ENCODE assay signal across 9 mouse cellular contexts in genomic region chr2:144197139-144197538, GRCm38 (mm10).
DNase-seq lines count a peak whose midpoint lies in the region; ATAC-seq and TF ChIP-seq lines count a peak whose summit lies in the region.
"Had no signal": no experiment of that assay in that cellular context is flagged by ENCODE, and none has a peak within 500 bp of the region (broad histone marks: within the 10 kb centered on the region; RNA-seq: fewer than 3 reads in every experiment).

No protein-coding gene starts in this region.

- 83% methylated on average over 2 of the region's 2 CpGs for WGBS in forebrain, embryonic 11.5 days
- 78% methylated on average over 2 of the region's 2 CpGs for WGBS in forebrain, embryonic 10.5 days
- WGBS in midbrain, embryonic 10.5 days: 87% methylated on average over 2 of the region's 2 CpGs
- WGBS in midbrain, embryonic 15.5 days: 79% methylated on average over 2 of the region's 2 CpGs
- 80% methylated on average over 2 of the region's 2 CpGs for WGBS in embryonic facial prominence, embryonic 10.5 days
- 75% methylated on average over 2 of the region's 2 CpGs for WGBS in midbrain, postnatal 0 days
- 73% methylated on average over 2 of the region's 2 CpGs for WGBS in forebrain, embryonic 12.5 days

- H3K27me3 ChIP-seq in forebrain, embryonic 11.5 days (ENCODE audit: control insufficient read depth, insufficient read depth, low read length): no peaks in the 10 kb centered on the region
- peaks cover 6% of the 10 kb centered on the region; the same call in 1 of the 2 replicates for H3K27me3 ChIP-seq in forebrain, embryonic 10.5 days (ENCODE audit: poor library complexity, severe bottlenecking)
- H3K27me3 ChIP-seq in midbrain, embryonic 10.5 days (ENCODE audit: low read depth, poor library complexity, severe bottlenecking): no peaks in the 10 kb centered on the region; the same call in 1 of the 2 replicates
- no peaks in the 10 kb centered on the region for H3K27me3 ChIP-seq in midbrain, embryonic 15.5 days (replicated peaks)
- 0 out of 2 replicates have a peak, but pooled peaks cover 8% of the 10 kb centered on the region for H3K27me3 ChIP-seq in embryonic facial prominence, embryonic 10.5 days (replicated peaks; ENCODE audit: low read depth, poor library complexity, severe bottlenecking)
- H3K27me3 ChIP-seq in midbrain, postnatal 0 days (ENCODE audit: insufficient read depth, low read length): no peaks in the 10 kb centered on the region
- H3K27me3 ChIP-seq in forebrain, embryonic 12.5 days: no peaks in the 10 kb centered on the region
- H3K27me3 ChIP-seq: midbrain, embryonic 12.5 days had no signal

- no peak overlapping the region for H3K4me3 ChIP-seq in forebrain, embryonic 11.5 days (ENCODE audit: low read depth, low read length)
- no peak overlapping the region for H3K4me3 ChIP-seq in forebrain, embryonic 10.5 days
- H3K4me3 ChIP-seq in midbrain, embryonic 10.5 days: no peak overlapping the region
- no peak overlapping the region for H3K4me3 ChIP-seq in midbrain, embryonic 15.5 days
- H3K4me3 ChIP-seq in embryonic facial prominence, embryonic 10.5 days: no peak overlapping the region
- H3K4me3 ChIP-seq in midbrain, postnatal 0 days (ENCODE audit: low read depth, low read length): no peak overlapping the region
- H3K4me3 ChIP-seq in forebrain, embryonic 12.5 days (replicated peaks): no peak overlapping the region
- H3K4me3 ChIP-seq: midbrain, embryonic 12.5 days had no signal

- H3K4me1 ChIP-seq in forebrain, embryonic 11.5 days (replicated peaks; ENCODE audit: control insufficient read depth, insufficient read depth, low read length): no peaks in the 10 kb centered on the region
- peaks cover 10% of the 10 kb centered on the region; the same call in 1 of the 2 replicates for H3K4me1 ChIP-seq in forebrain, embryonic 10.5 days
- peaks cover 3% of the 10 kb centered on the region; the same call in 1 of the 2 replicates for H3K4me1 ChIP-seq in midbrain, embryonic 10.5 days
- no peaks in the 10 kb centered on the region for H3K4me1 ChIP-seq in midbrain, embryonic 15.5 days
- H3K4me1 ChIP-seq in embryonic facial prominence, embryonic 10.5 days: peaks cover 16% of the 10 kb centered on the region
- H3K4me1 ChIP-seq in midbrain, postnatal 0 days (ENCODE audit: insufficient read depth, low read length): no peaks in the 10 kb centered on the region
- H3K4me1 ChIP-seq in forebrain, embryonic 12.5 days: no peaks in the 10 kb centered on the region
- H3K4me1 ChIP-seq: midbrain, embryonic 12.5 days had no signal

- no peak overlapping the region for H3K4me2 ChIP-seq in forebrain, embryonic 11.5 days (ENCODE audit: low read depth, low read length, severe bottlenecking)
- H3K4me2 ChIP-seq in midbrain, embryonic 15.5 days: no peak overlapping the region
- H3K4me2 ChIP-seq in midbrain, postnatal 0 days (ENCODE audit: low read depth, low read length, poor library complexity, severe bottlenecking): no peak overlapping the region
- H3K4me2 ChIP-seq in forebrain, embryonic 12.5 days: no peak overlapping the region
- H3K4me2 ChIP-seq: midbrain, embryonic 12.5 days had no signal

- peak; percentile 60 for DNase-seq in forebrain, embryonic 11.5 days (ENCODE audit: low spot score)
- DNase-seq in forebrain, embryonic 10.5 days (ENCODE audit: extremely low spot score, low spot score): no peak
- DNase-seq in midbrain, embryonic 10.5 days (ENCODE audit: low spot score): peak; percentile 24
- peak; percentile 58 for DNase-seq in embryonic facial prominence, embryonic 10.5 days (ENCODE audit: low spot score)
- no peak for DNase-seq in midbrain, postnatal 0 days (ENCODE audit: low spot score)

- no peak overlapping the region for H3K27ac ChIP-seq in forebrain, embryonic 11.5 days (ENCODE audit: low read depth, low read length)
- no peak overlapping the region for H3K27ac ChIP-seq in forebrain, embryonic 10.5 days
- H3K27ac ChIP-seq in midbrain, embryonic 10.5 days (replicated peaks): no peak overlapping the region
- H3K27ac ChIP-seq in midbrain, embryonic 15.5 days: no peak overlapping the region
- H3K27ac ChIP-seq in embryonic facial prominence, embryonic 10.5 days (replicated peaks): no peak overlapping the region
- H3K27ac ChIP-seq in midbrain, postnatal 0 days (ENCODE audit: low read depth, low read length): no peak overlapping the region
- no peak overlapping the region for H3K27ac ChIP-seq in forebrain, embryonic 12.5 days
- H3K27ac ChIP-seq: midbrain, embryonic 12.5 days had no signal

- H3K9ac ChIP-seq in forebrain, embryonic 11.5 days (ENCODE audit: low read length): no peak overlapping the region
- no peak overlapping the region for H3K9ac ChIP-seq in midbrain, embryonic 15.5 days
- no peak overlapping the region for H3K9ac ChIP-seq in midbrain, postnatal 0 days (replicated peaks; ENCODE audit: low read length, poor library complexity, severe bottlenecking)
- H3K9ac ChIP-seq in forebrain, embryonic 12.5 days: no peak overlapping the region
- H3K9ac ChIP-seq: midbrain, embryonic 12.5 days had no signal

- H3K36me3 ChIP-seq in forebrain, embryonic 11.5 days (ENCODE audit: control insufficient read depth, insufficient read depth, low read length): no peaks in the 10 kb centered on the region
- no peaks in the 10 kb centered on the region for H3K36me3 ChIP-seq in forebrain, embryonic 10.5 days (replicated peaks)
- no peaks in the 10 kb centered on the region for H3K36me3 ChIP-seq in midbrain, embryonic 10.5 days
- H3K36me3 ChIP-seq in midbrain, embryonic 15.5 days (replicated peaks): no peaks in the 10 kb centered on the region
- H3K36me3 ChIP-seq in embryonic facial prominence, embryonic 10.5 days (replicated peaks): no peaks in the 10 kb centered on the region
- H3K36me3 ChIP-seq in midbrain, postnatal 0 days (ENCODE audit: insufficient read depth, low read length): no peaks in the 10 kb centered on the region
- H3K36me3 ChIP-seq in forebrain, embryonic 12.5 days (replicated peaks): no peaks in the 10 kb centered on the region
- H3K36me3 ChIP-seq: midbrain, embryonic 12.5 days had no signal

- TF ChIP-seq CTCF in midbrain, postnatal 0 days (IDR thresholded peaks at IDR 0.05): peak; percentile 62

- H3K9me3 ChIP-seq in forebrain, embryonic 11.5 days (ENCODE audit: control insufficient read depth, low read length): no peaks in the 10 kb centered on the region
- H3K9me3 ChIP-seq in forebrain, embryonic 10.5 days: 0 out of 2 replicates have a peak, but pooled peaks cover 3% of the 10 kb centered on the region
- no peaks in the 10 kb centered on the region for H3K9me3 ChIP-seq in midbrain, embryonic 10.5 days (replicated peaks)
- H3K9me3 ChIP-seq in midbrain, embryonic 15.5 days: no peaks in the 10 kb centered on the region
- H3K9me3 ChIP-seq in embryonic facial prominence, embryonic 10.5 days: 0 out of 2 replicates have a peak, but pooled peaks cover 2% of the 10 kb centered on the region
- H3K9me3 ChIP-seq in midbrain, postnatal 0 days (ENCODE audit: low read length): no peaks in the 10 kb centered on the region
- no peaks in the 10 kb centered on the region for H3K9me3 ChIP-seq in forebrain, embryonic 12.5 days
- H3K9me3 ChIP-seq: midbrain, embryonic 12.5 days had no signal

- no peak for ATAC-seq in forebrain, embryonic 11.5 days (replicated peaks; ENCODE audit: low FRiP score)
- ATAC-seq in midbrain, embryonic 15.5 days (replicated peaks): no peak
- no peak for ATAC-seq in midbrain, postnatal 0 days (ENCODE audit: low FRiP score)
- ATAC-seq in forebrain, embryonic 12.5 days (ENCODE audit: low FRiP score): no peak
- no peak for ATAC-seq in erythroblast, adult 5-6 weeks (replicated peaks; ENCODE audit: low FRiP score, poor library complexity, severe bottlenecking)

Comparison
In these comparisons a context has a peak if more than half of its experiments do, and no peak if none do; other contexts are left out.
1. DNase-seq: peak in forebrain, embryonic 11.5 days (single experiment), midbrain, embryonic 10.5 days (single experiment) and embryonic facial prominence, embryonic 10.5 days (single experiment); none in forebrain, embryonic 10.5 days (single experiment) and midbrain, postnatal 0 days (single experiment).